Mouse (Mus musculus) liver, embryonic 12.5 days (tissue): Measurements from ENCODE around the gene Crcp. TPM values are rescaled to one million over a fixed set of nuclear protein-coding genes. Genes with fewer than 3 reads are reported as not detected.
A peak's percentile ranks its signal among the peaks of the same experiment; 100 is the strongest.
"Not testable (repeated sequence)": the region's sequence is repeated elsewhere in the genome, so short reads cannot be mapped to it uniquely, and the experiment has no call there.

Experiments
- ATAC-seq: fragments of 200-750 bp; cut with Nextera tagmentation; 2 replicates; pipeline ENCODE4 v1.8.0; 2017; ENCODE audit warnings: moderate number of reproducible peaks, mild to moderate bottlenecking, moderate library complexity
- H3K27ac ChIP-seq: fragments of 300-500 bp; sonication (generic); 2 replicates; pipeline ENCODE4 v1.5.1; 2016; ENCODE audit warnings: mild to moderate bottlenecking
- H3K27me3 ChIP-seq: fragments of 300-500 bp; sonication (generic); replicated peaks from 2 replicates; pipeline ENCODE4 v1.6.1; 2016; ENCODE audit warnings: mild to moderate bottlenecking, moderate library complexity
- H3K36me3 ChIP-seq: fragments of 300-500 bp; sonication (generic); 2 replicates; pipeline ENCODE4 v1.6.1; 2016; ENCODE audit warnings: mild to moderate bottlenecking, moderate library complexity
- H3K4me1 ChIP-seq: fragments of 300-500 bp; sonication (generic); 2 replicates; pipeline ENCODE4 v1.6.1; 2016
- H3K4me2 ChIP-seq: fragments of 300-500 bp; sonication (generic); 2 replicates; pipeline ENCODE4 v1.6.1; 2016; ENCODE audit warnings: mild to moderate bottlenecking, moderate library complexity
- H3K4me3 ChIP-seq: fragments of 300-500 bp; sonication (generic); 2 replicates; pipeline ENCODE4 v1.5.1; 2016; ENCODE audit warnings: mild to moderate bottlenecking, moderate library complexity
- H3K9ac ChIP-seq: fragments of 300-500 bp; sonication (generic); 2 replicates; pipeline ENCODE4 v1.6.1; 2016; ENCODE audit warnings: mild to moderate bottlenecking, moderate library complexity
- H3K9me3 ChIP-seq: fragments of 300-500 bp; sonication (generic); replicated peaks from 2 replicates; pipeline ENCODE4 v1.6.1; 2016; ENCODE audit warnings: mild to moderate bottlenecking, moderate library complexity
- WGBS: fragments of 180-500 bp; shearing (Covaris S2); methylation state at CpG from one replicate; pipeline ENCODE4 v1.1.7; 2016; ENCODE audit not compliant: insufficient replicate concordance; 5-methylcytosine and 5-hydroxymethylcytosine counted together
- polyA plus RNA-seq: library from polyadenylated mRNA; unstranded; fragments of >200 nt; fragmentation: Nextera tagmentation; extraction: Ambion mirVana; gene quantifications from 2 replicates; pipeline ENCODE4 v1.2.1, GENCODE M21; 2016

Gene Crcp
- polyA plus RNA-seq, 1 experiment from 2014 or later, result 34.7 TPM

GRCm38 (mm10) chr5:130027134-130027533, 2.0 kb upstream of the Crcp start:
- H3K9me3 ChIP-seq, result no peaks in the 10 kb centered on the region
- H3K4me1 ChIP-seq, result peaks cover 36% of the 10 kb centered on the region
- no peak overlapping the region for H3K27ac ChIP-seq
- ATAC-seq, result no peak
- H3K36me3 ChIP-seq, result peaks cover 12% of the 10 kb centered on the region; the same call in 1 of the 2 replicates
- WGBS, result 62% methylated on average over 5 of the region's 5 CpGs
- no peak overlapping the region for H3K4me2 ChIP-seq
- H3K27me3 ChIP-seq, result 0 out of 2 replicates have a peak, but pooled peaks cover 12% of the 10 kb centered on the region
- H3K9ac ChIP-seq, result no peak overlapping the region
- no peak overlapping the region for H3K4me3 ChIP-seq

GRCm38 (mm10) chr5:130027696-130028095, 1.4 kb upstream of the Crcp start:
- no peak overlapping the region for H3K9ac ChIP-seq
- H3K4me3 ChIP-seq, result no peak overlapping the region
- no peak overlapping the region for H3K27ac ChIP-seq
- H3K9me3 ChIP-seq, result no peaks in the 10 kb centered on the region
- H3K4me2 ChIP-seq, result no peak overlapping the region
- ATAC-seq, result no peak
- 0 out of 2 replicates have a peak, but pooled peaks cover 12% of the 10 kb centered on the region for H3K27me3 ChIP-seq
- 75% methylated on average over 7 of the region's 7 CpGs for WGBS
- H3K36me3 ChIP-seq, result peaks cover 12% of the 10 kb centered on the region; the same call in 1 of the 2 replicates
- peaks cover 42% of the 10 kb centered on the region for H3K4me1 ChIP-seq

- 0 out of 2 replicates have a peak overlapping the region, but pooled peaks have one; percentile 27 for H3K27ac ChIP-seq
- H3K4me1 ChIP-seq, result peaks cover 46% of the 10 kb centered on the region
- H3K4me2 ChIP-seq, result no peak overlapping the region
- no peak overlapping the region for H3K9ac ChIP-seq
- H3K9me3 ChIP-seq, result no peaks in the 10 kb centered on the region
- H3K27me3 ChIP-seq, result 0 out of 2 replicates have a peak, but pooled peaks cover 6% of the 10 kb centered on the region
- 90% methylated on average over 19 of the region's 19 CpGs for WGBS
- H3K36me3 ChIP-seq, result peaks cover 31% of the 10 kb centered on the region
- ATAC-seq, result no peak
- H3K4me3 ChIP-seq, result no peak overlapping the region
Observed at GRCm38 (mm10) chr5:130031410-130032390, 2.6 kb downstream of the Crcp start.

GRCm38 (mm10) chr5:130033869-130034268, 4.8 kb downstream of the Crcp start:
- Histone ChIP-seq H3K27ac (0 out of 2 replicates have a peak overlapping the region, but pooled peaks have one; percentile 8), H3K9me3 (no peaks in the 10 kb centered on the region), H3K4me3 (no peak overlapping the region), H3K4me2 (peak overlapping the region; percentile 7; the same call in 1 of the 2 replicates), H3K27me3 (no peaks in the 10 kb centered on the region), H3K36me3 (peaks cover 47% of the 10 kb centered on the region), H3K4me1 (peaks cover 40% of the 10 kb centered on the region), H3K9ac (0 out of 2 replicates have a peak overlapping the region, but pooled peaks have one; percentile 39)
- 0 out of 2 replicates have a peak, but pooled peaks have one; percentile 24 for ATAC-seq
- WGBS, result 55% methylated on average over 2 of the region's 2 CpGs

GRCm38 (mm10) chr5:130036300-130036699, 7.2 kb downstream of the Crcp start:
- not testable (repeated sequence) for H3K4me3 ChIP-seq, H3K9ac ChIP-seq, H3K27ac ChIP-seq, ATAC-seq, H3K4me2 ChIP-seq, H3K9me3 ChIP-seq, H3K27me3 ChIP-seq
- H3K36me3 ChIP-seq, result peaks cover 62% of the 10 kb centered on the region
- H3K4me1 ChIP-seq, result peaks cover 29% of the 10 kb centered on the region
- 56% methylated on average over 2 of the region's 2 CpGs for WGBS

GRCm38 (mm10) chr5:130037752-130038455, 8.8 kb downstream of the Crcp start:
- no peaks in the 10 kb centered on the region for H3K27me3 ChIP-seq
- no peaks in the 10 kb centered on the region for H3K9me3 ChIP-seq
- H3K4me2 ChIP-seq, result no peak overlapping the region
- peak; percentile 38; the same call in 1 of the 2 replicates for ATAC-seq
- H3K36me3 ChIP-seq, result peaks cover 73% of the 10 kb centered on the region
- no peak overlapping the region for H3K4me3 ChIP-seq
- WGBS, result 76% methylated on average over 19 of the region's 19 CpGs
- H3K4me1 ChIP-seq, result peaks cover 16% of the 10 kb centered on the region
- H3K27ac ChIP-seq, result no peak overlapping the region
- no peak overlapping the region for H3K9ac ChIP-seq

GRCm38 (mm10) chr5:130040797-130041196, 11.7 kb downstream of the Crcp start:
- Histone ChIP-seq H3K4me2 (no peak overlapping the region), H3K4me3 (no peak overlapping the region), H3K9me3 (no peaks in the 10 kb centered on the region), H3K9ac (no peak overlapping the region), H3K4me1 (no peaks in the 10 kb centered on the region), H3K27ac (no peak overlapping the region), H3K36me3 (peaks cover 91% of the 10 kb centered on the region), H3K27me3 (no peaks in the 10 kb centered on the region)
- 87% methylated on average over 4 of the region's 4 CpGs for WGBS
- no peak for ATAC-seq

- Histone ChIP-seq H3K36me3 (peaks cover 91% of the 10 kb centered on the region), H3K9me3 (no peaks in the 10 kb centered on the region)
- WGBS, result 76% methylated on average over 4 of the region's 4 CpGs
Observed at GRCm38 (mm10) chr5:130041262-130041661, 12.2 kb downstream of the Crcp start.

GRCm38 (mm10) chr5:130043741-130044140, 14.7 kb downstream of the Crcp start:
- no peaks in the 10 kb centered on the region for H3K9me3 ChIP-seq
- WGBS, result 87% methylated on average over 3 of the region's 3 CpGs
- ATAC-seq, result 0 out of 2 replicates have a peak, but pooled peaks have one; percentile 17
- no peak overlapping the region for H3K4me3 ChIP-seq
- H3K36me3 ChIP-seq, result peaks cover 94% of the 10 kb centered on the region
- H3K27ac ChIP-seq, result no peak overlapping the region
- no peak overlapping the region for H3K9ac ChIP-seq
- H3K27me3 ChIP-seq, result no peaks in the 10 kb centered on the region
- H3K4me2 ChIP-seq, result no peak overlapping the region
- no peaks in the 10 kb centered on the region for H3K4me1 ChIP-seq

More at GRCm38 (mm10) chr5:130041262-130041661, 12.2 kb downstream of the Crcp start:
- no peaks in the 10 kb centered on the region for H3K27me3 ChIP-seq
- no peaks in the 10 kb centered on the region for H3K4me1 ChIP-seq
- H3K4me3 ChIP-seq, result no peak overlapping the region
- H3K9ac ChIP-seq, result no peak overlapping the region
- H3K27ac ChIP-seq, result no peak overlapping the region
- H3K4me2 ChIP-seq, result no peak overlapping the region
- no peak for ATAC-seq

GRCm38 (mm10) chr5:130044201-130044695, 15.2 kb downstream of the Crcp start:
- no peak overlapping the region for H3K9ac ChIP-seq
- peaks cover 96% of the 10 kb centered on the region for H3K36me3 ChIP-seq
- no peaks in the 10 kb centered on the region for H3K4me1 ChIP-seq
- ATAC-seq, result no peak
- no peak overlapping the region for H3K4me2 ChIP-seq
- H3K27me3 ChIP-seq, result no peaks in the 10 kb centered on the region
- H3K27ac ChIP-seq, result no peak overlapping the region
- no peak overlapping the region for H3K4me3 ChIP-seq
- no peaks in the 10 kb centered on the region for H3K9me3 ChIP-seq
- 76% methylated on average over 7 of the region's 7 CpGs for WGBS

GRCm38 (mm10) chr5:130046100-130046499, 17.0 kb downstream of the Crcp start:
- H3K4me2 ChIP-seq, result no peak overlapping the region
- WGBS, result 88% methylated on average over 7 of the region's 7 CpGs
- H3K36me3 ChIP-seq, result peaks cover 94% of the 10 kb centered on the region
- no peaks in the 10 kb centered on the region for H3K27me3 ChIP-seq
- H3K27ac ChIP-seq, result no peak overlapping the region
- ATAC-seq, result no peak
- H3K4me1 ChIP-seq, result no peaks in the 10 kb centered on the region
- no peaks in the 10 kb centered on the region for H3K9me3 ChIP-seq
- H3K9ac ChIP-seq, result no peak overlapping the region
- H3K4me3 ChIP-seq, result no peak overlapping the region
